Mouse (Mus musculus): ENCODE data around the gene AI837181. TPM values are rescaled to one million over a fixed set of nuclear protein-coding genes. Genes with fewer than 3 reads are reported as not detected.

Gene AI837181
- polyA plus RNA-seq, 1 experiment from 2014 or later, result 51.1 TPM

DNA sequence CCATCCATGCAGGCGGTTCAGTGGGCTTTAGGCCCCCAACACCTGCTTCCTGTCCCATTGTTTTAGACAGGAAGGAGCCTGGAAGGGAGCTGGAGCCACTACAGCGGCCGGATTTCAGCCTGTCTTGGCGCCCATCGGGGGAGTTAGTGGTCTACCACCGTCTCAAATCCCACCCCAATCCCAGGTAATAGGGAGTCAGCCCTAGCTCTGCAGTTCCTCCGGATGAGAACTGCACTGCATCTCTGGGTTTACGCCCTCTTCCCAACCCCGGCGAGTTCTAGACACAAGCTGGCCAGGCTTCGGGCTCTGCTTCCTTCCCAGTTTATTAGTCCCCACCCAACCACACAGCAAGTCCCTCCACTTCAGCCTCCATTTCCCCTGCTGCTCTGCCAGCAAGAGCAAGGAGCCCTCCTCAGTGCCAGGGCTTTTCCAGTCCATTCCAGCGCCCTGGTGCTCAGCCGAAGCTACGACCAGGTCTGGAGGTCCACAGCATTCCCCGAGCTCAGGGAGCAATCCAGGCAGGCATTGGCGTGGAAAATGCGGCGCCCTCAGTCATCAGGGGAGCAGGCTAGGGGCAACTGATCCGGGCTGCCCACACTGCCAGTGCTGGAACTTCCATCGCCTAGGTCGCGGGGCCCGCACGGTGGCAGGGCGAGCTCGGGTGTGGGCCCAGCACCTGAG is 31.4 kb downstream of the AI837181 start:
- Histone ChIP-seq H3K9ac (ENCODE audit: low read depth, low read length) (peak overlapping the region; percentile 76), H3K4me2 (ENCODE audit: low read depth, low read length) (peak overlapping the region; percentile 100), H3K27me3 (replicated peaks; ENCODE audit: control insufficient read depth, insufficient read depth, low read length) (no peaks in the 10 kb centered on the region), H3K27ac (replicated peaks; ENCODE audit: low read depth, low read length) (peak overlapping the region; percentile 87), H3K4me1 (ENCODE audit: control insufficient read depth, insufficient read depth, low read length) (peaks cover 23% of the 10 kb centered on the region), H3K9me3 (ENCODE audit: control insufficient read depth, low read length) (no peaks in the 10 kb centered on the region), H3K36me3 (ENCODE audit: control insufficient read depth, insufficient read depth, low read length) (peaks cover 9% of the 10 kb centered on the region), H3K4me3 (ENCODE audit: low read depth, low read length) (peak overlapping the region; percentile 82)
- DNase-seq (ENCODE audit: low spot score), result peak; percentile 29
- ATAC-seq (ENCODE audit: low read depth), result no peak
- WGBS, result 3% methylated on average over 22 of the region's 26 CpGs

DNA sequence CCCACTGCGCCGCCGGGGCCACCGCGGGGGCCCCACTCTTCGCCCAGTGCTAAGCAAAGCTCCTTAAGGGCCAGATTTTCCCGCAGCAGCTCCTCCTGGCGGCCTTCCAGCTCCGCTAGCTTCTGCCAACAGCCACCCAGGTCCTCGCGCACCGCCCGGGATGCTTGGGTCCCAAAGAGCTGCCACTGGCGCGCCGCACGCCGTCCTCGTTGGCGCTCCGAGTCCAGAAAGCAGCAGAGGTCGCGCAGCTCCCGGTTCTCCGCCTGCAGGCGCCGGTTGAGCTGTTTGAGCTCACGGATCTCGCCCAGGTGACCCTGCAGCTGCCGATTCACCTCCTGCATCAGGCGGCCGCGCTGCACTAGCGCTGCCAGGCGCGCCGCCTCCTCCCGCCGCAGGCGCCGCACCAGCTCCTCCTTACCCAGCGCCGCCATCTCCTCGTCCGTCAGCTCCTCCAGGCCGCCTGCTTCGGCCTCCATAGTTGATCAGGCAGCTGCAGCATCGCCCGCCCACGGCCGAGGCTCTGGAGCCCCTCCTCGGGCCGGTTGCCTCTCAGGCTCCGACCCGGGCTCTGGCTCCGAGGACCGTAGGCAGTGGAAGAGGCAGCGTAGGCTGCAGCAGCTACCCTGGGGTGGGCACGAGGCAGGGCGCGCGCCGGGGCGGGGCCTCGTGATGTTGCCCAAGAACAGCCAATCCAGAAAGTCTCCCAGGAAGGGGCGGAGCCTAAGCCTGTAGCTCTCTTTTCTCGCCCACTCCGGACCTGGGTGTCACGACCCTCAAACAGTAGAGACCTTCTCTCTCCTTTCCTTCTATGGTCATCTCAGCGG is 32.2 kb downstream of the AI837181 start:
- ATAC-seq (ENCODE audit: low read depth) (peak; percentile 95), DNase-seq (ENCODE audit: low spot score) (peak; percentile 97)
- Histone ChIP-seq H3K9me3 (ENCODE audit: control insufficient read depth, low read length) (no peaks in the 10 kb centered on the region), H3K9ac (ENCODE audit: low read depth, low read length) (peak overlapping the region; percentile 76), H3K4me3 (ENCODE audit: low read depth, low read length) (peak overlapping the region; percentile 82), H3K27ac (replicated peaks; ENCODE audit: low read depth, low read length) (peak overlapping the region; percentile 87), H3K4me2 (ENCODE audit: low read depth, low read length) (peak overlapping the region; percentile 100), H3K4me1 (ENCODE audit: control insufficient read depth, insufficient read depth, low read length) (peaks cover 25% of the 10 kb centered on the region), H3K36me3 (ENCODE audit: control insufficient read depth, insufficient read depth, low read length) (peaks cover 9% of the 10 kb centered on the region), H3K27me3 (replicated peaks; ENCODE audit: control insufficient read depth, insufficient read depth, low read length) (no peaks in the 10 kb centered on the region)
- 0% methylated on average over 40 of the region's 70 CpGs for WGBS

DNA sequence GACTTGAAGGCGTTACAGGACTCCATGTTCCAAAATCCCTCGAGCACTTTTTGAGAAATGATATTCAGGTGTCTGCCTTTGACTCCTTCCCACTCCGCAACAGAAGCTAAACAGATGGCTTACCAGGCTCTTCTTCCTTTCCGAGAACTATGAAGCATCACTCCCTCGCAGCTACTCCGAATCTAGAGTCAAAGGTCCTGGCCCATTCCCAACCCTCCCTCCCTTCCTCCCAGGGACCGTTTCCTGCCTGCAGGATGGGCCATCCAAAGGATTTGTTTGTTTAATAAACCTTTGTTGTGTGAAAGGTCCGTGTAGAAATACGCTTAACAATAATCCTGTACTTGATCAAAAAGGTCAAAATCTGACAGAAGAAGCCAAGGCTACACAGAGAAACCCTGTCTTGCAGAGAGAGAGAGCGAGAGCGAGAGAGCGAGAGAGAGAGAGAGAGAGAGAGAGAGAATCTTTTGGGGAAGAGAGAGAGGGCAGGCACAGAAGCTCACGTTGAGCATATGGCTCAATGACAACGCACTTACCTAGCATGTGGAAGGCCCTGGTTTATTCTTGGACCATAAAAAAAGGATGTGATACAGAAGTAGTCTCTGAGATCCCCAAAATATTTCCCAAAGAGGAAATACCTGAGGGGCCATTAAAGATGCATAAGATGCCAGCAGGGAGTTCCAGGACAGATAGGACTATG is 33.0 kb downstream of the AI837181 start, which contains the start of gene Ccdc85b:
Gene Ccdc85b, minus strand, starts transcription at position 149 of the 697 bp plus-strand sequence.
- WGBS, result 15% methylated on average over 14 of the region's 14 CpGs
- DNase-seq (ENCODE audit: low spot score) (no peak), ATAC-seq (ENCODE audit: low read depth) (no peak)
- Histone ChIP-seq H3K4me3 (ENCODE audit: low read depth, low read length) (peak within 1 kb of the TSS; percentile 82), H3K27ac (replicated peaks; ENCODE audit: low read depth, low read length) (peak within 1 kb of the TSS; percentile 87), H3K4me1 (ENCODE audit: control insufficient read depth, insufficient read depth, low read length) (peaks cover 25% of the 10 kb centered on the region), H3K4me2 (ENCODE audit: low read depth, low read length) (peak within 1 kb of the TSS; percentile 100), H3K36me3 (ENCODE audit: control insufficient read depth, insufficient read depth, low read length) (peaks cover 14% of the 10 kb centered on the region), H3K9ac (ENCODE audit: low read depth, low read length) (peak within 1 kb of the TSS; percentile 76), H3K27me3 (replicated peaks; ENCODE audit: control insufficient read depth, insufficient read depth, low read length) (no peaks in the 10 kb centered on the region), H3K9me3 (ENCODE audit: control insufficient read depth, low read length) (no peaks in the 10 kb centered on the region)

DNA sequence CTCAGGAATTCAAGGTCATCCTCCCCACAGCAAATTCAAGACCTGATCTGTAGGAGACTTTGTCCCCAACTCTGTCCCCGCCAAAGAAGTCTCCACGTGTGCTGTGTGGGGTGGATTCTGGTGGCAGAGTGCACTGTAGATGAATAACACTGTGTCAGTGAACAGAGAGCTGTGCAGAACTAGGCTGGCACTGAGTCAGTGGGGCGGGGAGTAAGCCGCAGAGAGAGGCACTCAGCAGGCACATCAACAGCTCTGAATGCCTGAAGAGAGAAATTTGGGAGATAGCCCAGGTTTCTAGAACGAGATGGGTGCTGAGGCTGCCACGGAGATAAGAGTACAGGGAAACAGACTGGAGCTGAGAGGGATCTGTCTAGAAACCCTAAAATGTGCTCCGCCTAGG is 34.1 kb downstream of the AI837181 start:
- peaks cover 22% of the 10 kb centered on the region for H3K36me3 ChIP-seq (ENCODE audit: control insufficient read depth, insufficient read depth, low read length)
- H3K27ac ChIP-seq (replicated peaks; ENCODE audit: low read depth, low read length), result no peak overlapping the region
- 70% methylated on average over 7 of the region's 7 CpGs for WGBS
- H3K27me3 ChIP-seq (replicated peaks; ENCODE audit: control insufficient read depth, insufficient read depth, low read length), result no peaks in the 10 kb centered on the region
- ATAC-seq (ENCODE audit: low read depth) (no peak), DNase-seq (ENCODE audit: low spot score) (no peak)
- H3K4me1 ChIP-seq (ENCODE audit: control insufficient read depth, insufficient read depth, low read length), result peaks cover 25% of the 10 kb centered on the region
- no peaks in the 10 kb centered on the region for H3K9me3 ChIP-seq (ENCODE audit: control insufficient read depth, low read length)
- H3K9ac ChIP-seq (ENCODE audit: low read depth, low read length), result no peak overlapping the region
- no peak overlapping the region for H3K4me2 ChIP-seq (ENCODE audit: low read depth, low read length)
- no peak overlapping the region for H3K4me3 ChIP-seq (ENCODE audit: low read depth, low read length)

DNA sequence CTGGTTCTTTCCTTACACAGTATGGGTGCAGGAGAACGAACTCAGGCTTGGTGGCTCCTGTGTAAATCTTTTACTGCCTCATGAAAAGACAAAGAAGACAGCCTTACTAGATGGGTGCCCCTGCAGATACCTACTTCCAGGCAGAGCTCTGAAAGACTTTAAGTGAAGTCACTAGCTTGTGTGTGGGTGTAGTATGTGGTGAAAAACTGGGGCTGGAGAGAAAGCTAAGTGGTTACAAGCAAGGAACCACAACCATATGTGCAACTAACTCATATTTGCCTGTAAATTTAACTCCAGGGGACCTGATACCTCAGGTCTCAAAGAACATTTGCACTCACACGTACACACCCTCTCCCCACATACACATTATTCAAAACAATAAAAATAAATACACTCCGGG is 35.0 kb downstream of the AI837181 start:
- no peak for ATAC-seq (ENCODE audit: low read depth)
- peaks cover 21% of the 10 kb centered on the region for H3K36me3 ChIP-seq (ENCODE audit: control insufficient read depth, insufficient read depth, low read length)
- peak overlapping the region; percentile 96 for H3K4me2 ChIP-seq (ENCODE audit: low read depth, low read length)
- no peaks in the 10 kb centered on the region for H3K27me3 ChIP-seq (replicated peaks; ENCODE audit: control insufficient read depth, insufficient read depth, low read length)
- WGBS, result 33% methylated on average over 3 of the region's 3 CpGs
- H3K4me1 ChIP-seq (ENCODE audit: control insufficient read depth, insufficient read depth, low read length), result peaks cover 27% of the 10 kb centered on the region
- no peaks in the 10 kb centered on the region for H3K9me3 ChIP-seq (ENCODE audit: control insufficient read depth, low read length)
- DNase-seq (ENCODE audit: low spot score), result no peak
- no peak overlapping the region for H3K27ac ChIP-seq (replicated peaks; ENCODE audit: low read depth, low read length)
- peak overlapping the region; percentile 71 for H3K9ac ChIP-seq (ENCODE audit: low read depth, low read length)
- peak overlapping the region; percentile 68 for H3K4me3 ChIP-seq (ENCODE audit: low read depth, low read length)

DNA sequence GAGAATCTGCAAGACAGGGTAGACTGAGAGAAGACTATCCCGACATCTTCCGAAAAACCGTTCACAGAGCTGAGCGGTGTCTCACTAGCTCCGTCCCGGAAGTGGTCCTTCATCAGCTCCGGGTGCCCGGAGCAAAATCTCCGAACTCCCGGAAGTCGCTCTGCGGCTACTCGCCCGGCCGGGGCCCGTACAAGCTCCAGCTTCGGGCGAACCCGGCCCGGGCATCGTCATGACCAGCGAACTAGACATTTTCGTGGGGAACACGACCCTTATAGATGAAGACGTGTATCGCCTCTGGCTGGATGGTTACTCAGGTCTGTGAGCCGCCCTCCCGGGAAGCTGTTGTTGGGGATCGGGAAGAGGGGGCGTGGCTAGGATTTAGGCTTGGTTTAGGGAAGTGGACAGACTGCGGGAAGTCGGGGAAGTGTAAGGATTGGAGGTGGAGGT is 35.5 kb downstream of the AI837181 start, which contains the start of gene Fibp:
Gene Fibp, plus strand, starts transcription at position 151 of the 447 bp plus-strand sequence.
- Histone ChIP-seq H3K27ac (replicated peaks; ENCODE audit: low read depth, low read length) (no peak within 1 kb of the TSS; the same call in 1 of the 2 replicates), H3K4me1 (ENCODE audit: control insufficient read depth, insufficient read depth, low read length) (peaks cover 25% of the 10 kb centered on the region), H3K9me3 (ENCODE audit: control insufficient read depth, low read length) (no peaks in the 10 kb centered on the region), H3K36me3 (ENCODE audit: control insufficient read depth, insufficient read depth, low read length) (peaks cover 27% of the 10 kb centered on the region), H3K27me3 (replicated peaks; ENCODE audit: control insufficient read depth, insufficient read depth, low read length) (no peaks in the 10 kb centered on the region), H3K4me2 (ENCODE audit: low read depth, low read length) (peak within 1 kb of the TSS; percentile 96), H3K4me3 (ENCODE audit: low read depth, low read length) (peak within 1 kb of the TSS; percentile 68), H3K9ac (ENCODE audit: low read depth, low read length) (peak within 1 kb of the TSS; percentile 71)
- WGBS, result under 1% methylated on average over 30 of the region's 32 CpGs
- ATAC-seq (ENCODE audit: low read depth), result peak; percentile 74
- peak; percentile 94 for DNase-seq (ENCODE audit: low spot score)

DNA sequence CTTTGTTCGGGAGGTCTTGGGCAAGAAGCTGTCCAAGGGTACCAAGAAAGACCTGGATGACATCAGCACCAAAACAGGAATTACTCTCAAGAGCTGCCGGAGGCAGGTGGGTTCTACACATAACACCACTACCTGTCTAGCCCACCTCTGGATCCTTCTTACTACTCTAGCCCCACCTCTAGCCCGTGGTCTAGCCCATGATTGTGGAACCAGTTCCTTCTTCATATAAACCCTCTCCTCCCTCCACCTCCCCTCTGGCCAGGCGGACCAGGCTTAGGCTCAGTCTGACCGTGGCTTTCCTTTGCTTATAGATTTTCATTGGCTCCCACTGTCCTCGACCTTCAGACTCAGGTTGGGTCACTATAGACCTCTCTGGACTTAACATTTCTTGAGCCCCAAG is 36.5 kb downstream of the AI837181 start:
- ATAC-seq (ENCODE audit: low read depth), result no peak
- H3K4me2 ChIP-seq (ENCODE audit: low read depth, low read length), result peak overlapping the region; percentile 96
- peaks cover 36% of the 10 kb centered on the region for H3K36me3 ChIP-seq (ENCODE audit: control insufficient read depth, insufficient read depth, low read length)
- 82% methylated on average over 6 of the region's 6 CpGs for WGBS
- H3K4me3 ChIP-seq (ENCODE audit: low read depth, low read length), result peak overlapping the region; percentile 68
- peaks cover 16% of the 10 kb centered on the region for H3K4me1 ChIP-seq (ENCODE audit: control insufficient read depth, insufficient read depth, low read length)
- no peaks in the 10 kb centered on the region for H3K9me3 ChIP-seq (ENCODE audit: control insufficient read depth, low read length)
- no peaks in the 10 kb centered on the region for H3K27me3 ChIP-seq (replicated peaks; ENCODE audit: control insufficient read depth, insufficient read depth, low read length)
- no peak for DNase-seq (ENCODE audit: low spot score)
- H3K27ac ChIP-seq (replicated peaks; ENCODE audit: low read depth, low read length), result no peak overlapping the region
- peak overlapping the region; percentile 71 for H3K9ac ChIP-seq (ENCODE audit: low read depth, low read length)

DNA sequence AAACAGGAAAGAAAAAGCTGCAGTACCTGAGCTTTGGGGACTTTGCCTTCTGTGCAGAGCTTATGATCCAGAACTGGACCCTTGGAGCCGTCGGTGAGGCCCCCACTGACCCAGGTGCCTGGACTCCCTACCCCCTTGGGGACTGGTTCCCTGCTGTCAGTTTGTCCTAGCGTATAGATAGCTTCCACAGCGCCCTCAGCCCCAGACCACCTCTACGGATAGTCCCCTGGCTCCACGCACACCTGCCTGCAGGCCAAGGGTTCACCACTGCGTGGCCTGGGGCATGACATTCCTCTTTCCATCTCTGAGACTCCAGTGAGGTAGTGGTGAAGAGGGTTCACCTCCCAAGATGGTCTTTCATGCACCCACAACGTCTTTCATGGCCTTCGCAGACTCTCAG is 38.3 kb downstream of the AI837181 start:
- no peaks in the 10 kb centered on the region for H3K9me3 ChIP-seq (ENCODE audit: control insufficient read depth, low read length)
- no peak overlapping the region for H3K4me2 ChIP-seq (ENCODE audit: low read depth, low read length)
- DNase-seq (ENCODE audit: low spot score) (no peak), ATAC-seq (ENCODE audit: low read depth) (no peak)
- H3K9ac ChIP-seq (ENCODE audit: low read depth, low read length), result no peak overlapping the region
- H3K27me3 ChIP-seq (replicated peaks; ENCODE audit: control insufficient read depth, insufficient read depth, low read length), result no peaks in the 10 kb centered on the region
- WGBS, result 83% methylated on average over 9 of the region's 9 CpGs
- H3K36me3 ChIP-seq (ENCODE audit: control insufficient read depth, insufficient read depth, low read length), result peaks cover 53% of the 10 kb centered on the region
- peaks cover 13% of the 10 kb centered on the region for H3K4me1 ChIP-seq (ENCODE audit: control insufficient read depth, insufficient read depth, low read length)
- no peak overlapping the region for H3K4me3 ChIP-seq (ENCODE audit: low read depth, low read length)
- H3K27ac ChIP-seq (replicated peaks; ENCODE audit: low read depth, low read length), result no peak overlapping the region

Measured in embryonic facial prominence, embryonic 14.5 days (tissue).